Mouse (Mus musculus): Measurements from ENCODE around the gene Gm5934.
"Not testable (repeated sequence)": the region's sequence is repeated elsewhere in the genome, so short reads cannot be mapped to it uniquely, and the experiment has no call there.

Gene Gm5934

DNA sequence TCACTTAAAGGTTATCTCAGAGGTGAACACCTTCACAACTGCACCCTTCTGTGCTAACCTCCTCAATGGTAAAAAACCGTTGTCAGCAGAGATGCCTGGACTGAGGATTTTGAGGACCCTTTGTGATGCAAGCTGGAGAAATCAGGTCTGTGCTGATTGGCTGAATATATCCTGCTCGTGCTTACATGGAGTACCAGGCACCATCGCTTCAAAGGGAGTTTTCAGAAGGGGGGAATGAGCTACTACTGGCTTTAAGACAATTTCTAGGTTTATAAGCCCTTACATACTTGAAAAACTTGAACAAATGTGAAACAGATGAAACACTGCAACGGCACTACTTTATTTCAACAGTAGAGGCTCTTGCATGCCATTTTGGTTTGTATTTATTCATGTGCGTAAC, at the start of gene Gm5934:
Gene Gm5934 (minus strand): TSS at position 101 of the 400 bp plus-strand sequence.
- DNase-seq (ENCODE audit: low spot score in 2 of 2) = not testable (repeated sequence)
